In the genomic region with DNA sequence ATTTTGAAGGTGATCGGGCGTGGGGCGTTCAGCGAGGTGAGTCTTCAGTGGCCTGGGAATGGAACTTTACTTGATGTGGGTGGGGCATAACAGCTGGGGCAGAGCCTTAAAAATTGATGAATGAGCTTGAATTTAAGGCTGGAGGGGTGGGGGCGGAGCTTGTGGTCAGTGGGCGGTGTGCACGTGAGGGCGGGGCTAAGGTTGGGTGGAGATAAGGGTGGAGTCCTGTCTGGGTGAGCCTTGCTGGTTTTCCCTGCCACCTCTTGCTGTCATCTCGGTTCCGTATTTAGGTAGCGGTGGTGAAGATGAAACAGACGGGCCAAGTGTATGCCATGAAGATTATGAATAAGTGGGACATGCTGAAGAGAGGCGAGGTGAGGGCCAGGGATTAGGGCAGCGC, we compare ENCODE assay signal across 8 mouse cellular contexts. TPM values are rescaled to one million over a fixed set of nuclear protein-coding genes. Genes with fewer than 3 reads are reported as not detected.
DNase-seq lines count a peak whose midpoint lies in the region; TF ChIP-seq lines count a peak whose summit lies in the region.

No protein-coding gene starts in this region.

- no peak overlapping the region for H3K27ac ChIP-seq in embryonic facial prominence, embryonic 10.5 days (replicated peaks)
- H3K27ac ChIP-seq in macrophage = peak overlapping the region; percentile 65
- no peak overlapping the region; the same call in 1 of the 2 replicates for H3K27ac ChIP-seq in thymus, adult 2 months (ENCODE audit: control insufficient read depth, insufficient read depth, low read length)

- peak overlapping the region; percentile 36 for H3K4me3 ChIP-seq in embryonic facial prominence, embryonic 10.5 days
- peak overlapping the region; percentile 16; the same call in 1 of the 2 replicates for H3K4me3 ChIP-seq in macrophage (ENCODE audit: inconsistent target)
- no peak overlapping the region for H3K4me3 ChIP-seq in thymus, adult 2 months (ENCODE audit: control insufficient read depth, insufficient read depth, low read length)

- H3K4me1 ChIP-seq in embryonic facial prominence, embryonic 10.5 days = peaks cover 55% of the 10 kb centered on the region
- no peaks in the 10 kb centered on the region for H3K4me1 ChIP-seq in thymus, adult 2 months (replicated peaks; ENCODE audit: control insufficient read depth, insufficient read depth, low read length)

- no peaks in the 10 kb centered on the region for H3K79me2 ChIP-seq in macrophage (ENCODE audit: inconsistent target)

- TF ChIP-seq POLR2A in thymus, adult 2 months (IDR thresholded peaks at IDR 0.05; ENCODE audit: control insufficient read depth, extremely low read depth, insufficient read depth, low read length, poor library complexity) = no peak

- 7% methylated on average over 14 of the region's 14 CpGs for WGBS in embryonic facial prominence, embryonic 10.5 days
- WGBS in macrophage (ENCODE audit: missing documents) = 7% methylated on average over 14 of the region's 14 CpGs
- 6% methylated on average over 14 of the region's 14 CpGs for WGBS in thymus, adult 2 months

- peak; percentile 79 for DNase-seq in testis, postnatal 10 days (ENCODE audit: low spot score)
- no peak for DNase-seq in testis, postnatal 14 days (ENCODE audit: low spot score)
- DNase-seq in embryonic facial prominence, embryonic 10.5 days (ENCODE audit: low spot score) = peak; percentile 68
- peak; percentile 82 for DNase-seq in kidney, postnatal 10 days
- no peak for DNase-seq in layer of hippocampus, postnatal 36 days
- no peak for DNase-seq in thymus, adult 2 months
- no peak for DNase-seq in layer of hippocampus, postnatal 25 days (ENCODE audit: extremely low spot score in 1 of 2, low spot score in 1 of 2)

- peaks cover 87% of the 10 kb centered on the region for H3K36me3 ChIP-seq in embryonic facial prominence, embryonic 10.5 days (replicated peaks)
- no peaks in the 10 kb centered on the region for H3K36me3 ChIP-seq in macrophage (ENCODE audit: inconsistent target)
- H3K36me3 ChIP-seq in thymus, adult 2 months (ENCODE audit: control insufficient read depth, insufficient read depth, low read length) = no peaks in the 10 kb centered on the region

- H3K9me3 ChIP-seq in embryonic facial prominence, embryonic 10.5 days = no peaks in the 10 kb centered on the region

- H3K27me3 ChIP-seq in embryonic facial prominence, embryonic 10.5 days (replicated peaks; ENCODE audit: low read depth, poor library complexity, severe bottlenecking) = peaks cover 24% of the 10 kb centered on the region
- H3K27me3 ChIP-seq in thymus, adult 2 months (ENCODE audit: control insufficient read depth, insufficient read depth, low read length) = no peaks in the 10 kb centered on the region; the same call in 1 of the 2 replicates

- no peak for TF ChIP-seq CTCF in thymus, adult 2 months (IDR thresholded peaks at IDR 0.05; ENCODE audit: borderline replicate concordance, control insufficient read depth, extremely low read depth, insufficient read depth, low read length, poor library complexity)

RNA-seq across cellular contexts. Expression of a gene that starts 2.4 kb away (rescaled TPM):
- 7.0 and 9.1 TPM in 2 replicates for polyA plus RNA-seq in embryonic facial prominence, embryonic 10.5 days (2016; fragmentation: Nextera tagmentation; extraction: Ambion mirVana)
- 10 to 100 TPM in 9 of 26 experiments, 1 to 10 TPM in 15, under 1 TPM in 1, not detected in 1; 0.74 to 37.9 (median 6.5) TPM for total RNA-seq in macrophage (2018; cell fraction: chromatin; rRNA removed)
- 1 to 10 TPM in 8 of 26 experiments, under 1 TPM in 18; 0.14 to 2.9 (median 0.64) TPM for total RNA-seq in macrophage (2018; cell fraction: cytosol; rRNA removed)
- 100 to 1,000 TPM in 2 of 26 experiments, 1 to 10 TPM in 19, under 1 TPM in 3, not detected in 2; 0.40 to 110 (median 2.6) TPM for total RNA-seq in macrophage (2018; cell fraction: nucleus; rRNA removed)
- 0.66 to 30.4 TPM (median 0.95 TPM) in 3 replicates for polyA plus RNA-seq in macrophage (2018)
- 10 to 100 TPM; 36.3 to 48.1 TPM for total RNA-seq in layer of hippocampus, postnatal 36 days (2021)
- 108 and 154 TPM in 2 replicates for polyA plus RNA-seq in thymus, adult 2 months (2012; rRNA removed)
- 10 to 100 TPM; 26.7 to 39.3 TPM for total RNA-seq in layer of hippocampus, postnatal 25 days (2021)

RNA-seq across cellular contexts. Expression of a gene that starts 8.4 kb away (rescaled TPM):
- 6.3 and 7.6 TPM in 2 replicates for polyA plus RNA-seq in embryonic facial prominence, embryonic 10.5 days (2016; fragmentation: Nextera tagmentation; extraction: Ambion mirVana)
- total RNA-seq in macrophage (2018; cell fraction: chromatin; rRNA removed) = 1 to 10 TPM; 1.8 to 6.0 (median 3.2) TPM
- under 1 TPM; 0.09 to 0.61 (median 0.27) TPM for total RNA-seq in macrophage (2018; cell fraction: cytosol; rRNA removed)
- total RNA-seq in macrophage (2018; cell fraction: nucleus; rRNA removed) = 1 to 10 TPM in 25 of 26 experiments, under 1 TPM in 1; 0.69 to 4.2 (median 2.2) TPM
- polyA plus RNA-seq in macrophage (2018) = 0.22 to 0.68 TPM (median 0.24 TPM) in 3 replicates
- 1 to 10 TPM; 2.5 to 2.8 TPM for total RNA-seq in layer of hippocampus, postnatal 36 days (2021)
- 14.8 and 20.0 TPM in 2 replicates for polyA plus RNA-seq in thymus, adult 2 months (2012; rRNA removed)
- total RNA-seq in layer of hippocampus, postnatal 25 days (2021) = 1 to 10 TPM; 1.8 to 2.6 TPM

RNA-seq across cellular contexts. Expression of a gene that starts 10.0 kb away (rescaled TPM):
- 16.8 and 18.0 TPM in 2 replicates for polyA plus RNA-seq in embryonic facial prominence, embryonic 10.5 days (2016; fragmentation: Nextera tagmentation; extraction: Ambion mirVana)
- total RNA-seq in macrophage (2018; cell fraction: chromatin; rRNA removed) = 10 to 100 TPM in 2 of 26 experiments, 1 to 10 TPM in 18, under 1 TPM in 5, not detected in 1; 0.47 to 19.3 (median 2.4) TPM
- 1 to 10 TPM in 13 of 26 experiments, under 1 TPM in 13; 0.22 to 5.2 (median 1.00) TPM for total RNA-seq in macrophage (2018; cell fraction: cytosol; rRNA removed)
- 10 to 100 TPM in 2 of 26 experiments, 1 to 10 TPM in 13, under 1 TPM in 9, not detected in 2; 0.28 to 32.9 (median 2.3) TPM for total RNA-seq in macrophage (2018; cell fraction: nucleus; rRNA removed)
- polyA plus RNA-seq in macrophage (2018) = 0.19 to 12.9 TPM (median 0.32 TPM) in 3 replicates
- 100 to 1,000 TPM; 136 to 143 TPM for total RNA-seq in layer of hippocampus, postnatal 36 days (2021)
- polyA plus RNA-seq in thymus, adult 2 months (2012; rRNA removed) = 50.7 and 55.6 TPM in 2 replicates
- 100 to 1,000 TPM; 151 to 152 TPM for total RNA-seq in layer of hippocampus, postnatal 25 days (2021)

RNA-seq across cellular contexts. Expression of a gene that starts 31.6 kb away (rescaled TPM):
- polyA plus RNA-seq in embryonic facial prominence, embryonic 10.5 days (2016; fragmentation: Nextera tagmentation; extraction: Ambion mirVana) = not detected in 2 replicates
- total RNA-seq in macrophage (2018; cell fraction: chromatin; rRNA removed) = 1 to 10 TPM in 4 of 26 experiments, under 1 TPM in 6, not detected in 16; 0.48 to 1.5 (median 0.91) TPM
- total RNA-seq in macrophage (2018; cell fraction: cytosol; rRNA removed) = not detected
- 1 to 10 TPM in 1 of 26 experiments, under 1 TPM in 3, not detected in 22; 0.51 to 1.7 (median 0.75) TPM for total RNA-seq in macrophage (2018; cell fraction: nucleus; rRNA removed)
- polyA plus RNA-seq in macrophage (2018) = not detected in 3 replicates
- under 1 TPM; 0.15 to 0.33 TPM for total RNA-seq in layer of hippocampus, postnatal 36 days (2021)
- polyA plus RNA-seq in thymus, adult 2 months (2012; rRNA removed) = 0.05 and 0.18 TPM in 2 replicates
- under 1 TPM in 1 of 2 experiments, not detected in 1; 0.10 TPM for total RNA-seq in layer of hippocampus, postnatal 25 days (2021)

RNA-seq across cellular contexts. Expression of a gene that starts 32.1 kb away (rescaled TPM):
- 0.99 and 1.9 TPM in 2 replicates for polyA plus RNA-seq in embryonic facial prominence, embryonic 10.5 days (2016; fragmentation: Nextera tagmentation; extraction: Ambion mirVana)
- under 1 TPM in 1 of 26 experiments, not detected in 25; 0.30 TPM for total RNA-seq in macrophage (2018; cell fraction: chromatin; rRNA removed)
- not detected for total RNA-seq in macrophage (2018; cell fraction: cytosol; rRNA removed)
- under 1 TPM in 1 of 26 experiments, not detected in 25; 0.12 TPM for total RNA-seq in macrophage (2018; cell fraction: nucleus; rRNA removed)
- polyA plus RNA-seq in macrophage (2018) = not detected in 3 replicates
- total RNA-seq in layer of hippocampus, postnatal 36 days (2021) = under 1 TPM; 0.40 to 0.43 TPM
- 0.24 and 0.31 TPM in 2 replicates for polyA plus RNA-seq in thymus, adult 2 months (2012; rRNA removed)
- under 1 TPM; 0.42 to 0.49 TPM for total RNA-seq in layer of hippocampus, postnatal 25 days (2021)

Comparison
In these comparisons a context has a peak if more than half of its experiments do, and no peak if none do; other contexts are left out.
1. DNase-seq: peak in testis, postnatal 10 days (single experiment), embryonic facial prominence, embryonic 10.5 days (single experiment) and kidney, postnatal 10 days (single experiment); none in testis, postnatal 14 days (single experiment), layer of hippocampus, postnatal 36 days (0 of 2), thymus, adult 2 months (single experiment) and layer of hippocampus, postnatal 25 days (0 of 2).